Mouse (Mus musculus): ENCODE results near the gene Ak2. TPM values are rescaled to one million over a fixed set of nuclear protein-coding genes. Genes with fewer than 3 reads are reported as not detected.

Gene Ak2
- polyA plus RNA-seq, 1 experiment from 2014 or later: 173 TPM

DNA sequence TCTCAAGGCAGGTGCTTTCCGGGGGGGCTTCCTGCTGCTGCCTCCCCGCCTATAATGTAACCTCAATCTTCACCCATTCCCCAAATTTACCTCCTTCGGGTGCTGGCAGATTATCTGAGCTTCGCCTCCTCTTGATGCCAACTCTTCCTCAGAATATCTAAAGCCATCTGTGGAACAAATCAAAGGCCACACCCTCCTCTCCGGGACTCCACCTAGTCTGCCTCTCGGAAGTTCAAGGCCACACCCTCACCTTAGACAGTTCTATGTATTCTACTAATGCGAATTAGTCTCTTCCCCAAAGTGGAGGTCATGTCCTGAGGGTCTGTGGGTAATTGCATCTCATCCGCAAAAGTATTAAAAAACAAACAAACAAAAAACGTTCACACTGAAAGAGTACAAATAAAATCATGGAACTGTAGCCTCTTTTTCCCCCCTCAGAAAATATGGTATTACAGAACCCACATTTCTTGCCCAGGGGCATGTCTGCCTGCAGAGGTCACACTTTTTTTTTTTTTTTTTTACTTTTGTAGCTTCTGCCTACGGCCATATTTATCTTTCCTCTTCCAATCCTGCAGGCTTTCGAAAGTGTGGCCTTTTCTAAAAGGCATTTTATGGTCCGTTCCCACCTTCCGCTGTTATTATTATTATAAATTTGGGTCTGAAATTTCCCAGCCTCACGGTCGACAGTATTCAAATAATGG, 56.1 kb downstream of the Ak2 start:
- H3K4me1 ChIP-seq (replicated peaks; ENCODE audit: control insufficient read depth, insufficient read depth, low read length): peaks cover 18% of the 10 kb centered on the region
- no peaks in the 10 kb centered on the region for H3K36me3 ChIP-seq (ENCODE audit: control insufficient read depth, insufficient read depth, low read length)
- H3K9ac ChIP-seq (ENCODE audit: low read length): no peak overlapping the region; the same call in 1 of the 2 replicates
- H3K27me3 ChIP-seq (ENCODE audit: control insufficient read depth, insufficient read depth, low read depth, low read length): peaks cover 39% of the 10 kb centered on the region
- WGBS: 16% methylated on average over 15 of the region's 15 CpGs
- H3K4me3 ChIP-seq (ENCODE audit: low read length): peak overlapping the region; percentile 46
- no peak for ATAC-seq (ENCODE audit: low read depth)
- no peaks in the 10 kb centered on the region for H3K9me3 ChIP-seq (ENCODE audit: control insufficient read depth, low read length)
- H3K27ac ChIP-seq (ENCODE audit: low read length): no peak overlapping the region
- H3K4me2 ChIP-seq (ENCODE audit: low read depth, low read length): peak overlapping the region; percentile 97

DNA sequence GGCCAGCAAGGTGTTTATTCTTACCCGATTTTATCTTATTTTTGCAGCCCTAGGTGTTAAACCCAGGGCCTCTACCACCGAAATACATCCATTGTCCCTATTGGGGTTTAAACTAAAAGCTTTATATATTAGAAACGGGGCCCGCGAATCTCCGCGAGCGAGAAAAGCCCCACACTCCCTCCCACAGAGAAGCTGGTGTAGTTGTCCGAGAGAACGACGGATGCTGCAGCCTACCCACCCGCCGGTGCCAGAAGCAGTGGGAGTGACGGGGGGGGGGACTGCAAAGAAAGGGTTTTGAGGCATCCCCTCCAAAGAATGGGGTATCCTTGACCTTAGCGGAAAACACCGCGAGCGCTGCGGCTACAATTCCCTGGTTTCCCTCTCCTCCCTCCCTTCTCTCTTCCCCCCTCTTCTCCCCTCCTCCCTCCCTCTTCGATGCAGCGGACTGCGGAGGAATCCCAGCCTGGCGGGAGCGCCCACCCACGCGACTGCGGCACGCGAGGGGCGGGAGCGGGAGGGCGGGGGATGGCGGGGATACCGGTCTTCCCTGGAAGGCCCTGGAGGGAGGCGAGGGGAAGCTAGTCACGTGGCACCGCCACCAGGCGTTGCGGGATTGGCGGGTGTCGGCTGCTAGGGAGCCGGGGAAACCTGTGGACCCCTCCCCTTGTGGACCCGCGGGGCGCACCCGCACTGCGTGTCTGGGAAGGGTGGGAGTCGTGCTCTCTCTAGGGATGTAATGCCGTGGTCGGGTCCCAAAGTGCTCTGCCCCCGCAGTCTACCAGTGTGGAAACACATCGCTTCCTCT, 56.9 kb downstream of the Ak2 start:
- no peak overlapping the region for H3K27ac ChIP-seq (ENCODE audit: low read length)
- WGBS: under 1% methylated on average over 45 of the region's 52 CpGs

DNA sequence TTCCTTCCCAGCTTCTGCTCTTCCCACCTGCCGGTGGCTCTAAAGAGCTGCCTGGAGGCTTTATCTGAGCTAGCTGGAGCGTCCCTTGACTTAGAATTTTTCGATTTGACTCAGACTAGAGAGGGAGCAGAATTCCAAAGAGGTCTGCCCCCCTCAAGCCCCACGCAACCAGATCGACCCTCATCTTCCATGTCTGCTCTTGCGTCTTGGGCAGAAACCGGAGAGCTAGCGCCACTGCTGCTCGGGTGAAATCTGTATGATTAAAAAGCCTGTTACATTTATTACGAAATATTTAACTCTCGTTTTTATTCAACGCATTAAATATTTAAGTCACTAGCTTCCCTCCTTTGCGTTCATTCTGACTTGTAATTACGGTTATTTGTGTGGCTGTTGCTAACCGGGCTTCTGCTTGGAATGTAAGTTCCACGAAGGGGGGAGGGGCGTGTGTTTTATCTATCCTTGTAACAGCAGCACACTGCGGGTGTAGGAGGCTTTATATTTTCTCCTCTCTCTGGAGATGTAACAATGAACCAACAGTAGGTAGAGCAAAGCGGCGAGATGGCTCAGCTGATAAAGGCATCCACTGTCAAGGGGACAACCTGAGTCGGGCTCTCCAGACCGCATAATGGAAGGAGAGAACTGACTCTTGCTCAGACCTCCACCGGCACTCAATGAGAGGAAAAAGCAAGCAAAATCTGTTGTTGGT, 57.7 kb downstream of the Ak2 start:
- WGBS: 5% methylated on average over 23 of the region's 23 CpGs
- Histone ChIP-seq H3K36me3 (ENCODE audit: control insufficient read depth, insufficient read depth, low read length) (no peaks in the 10 kb centered on the region), H3K9me3 (ENCODE audit: control insufficient read depth, low read length) (no peaks in the 10 kb centered on the region), H3K9ac (ENCODE audit: low read length) (peak overlapping the region; percentile 62), H3K27me3 (ENCODE audit: control insufficient read depth, insufficient read depth, low read depth, low read length) (peaks cover 39% of the 10 kb centered on the region), H3K4me3 (ENCODE audit: low read length) (peak overlapping the region; percentile 46), H3K4me2 (ENCODE audit: low read depth, low read length) (peak overlapping the region; percentile 97), H3K27ac (ENCODE audit: low read length) (no peak overlapping the region), H3K4me1 (replicated peaks; ENCODE audit: control insufficient read depth, insufficient read depth, low read length) (peaks cover 18% of the 10 kb centered on the region)
- no peak; the same call in none of the 2 replicates for ATAC-seq (ENCODE audit: low read depth)

More for the DNA sequence above, 56.9 kb downstream of the Ak2 start:
- Histone ChIP-seq H3K4me3 (ENCODE audit: low read length) (peak overlapping the region; percentile 46), H3K9ac (ENCODE audit: low read length) (peak overlapping the region; percentile 62), H3K9me3 (ENCODE audit: control insufficient read depth, low read length) (no peaks in the 10 kb centered on the region), H3K27me3 (ENCODE audit: control insufficient read depth, insufficient read depth, low read depth, low read length) (peaks cover 39% of the 10 kb centered on the region), H3K36me3 (ENCODE audit: control insufficient read depth, insufficient read depth, low read length) (no peaks in the 10 kb centered on the region), H3K4me1 (replicated peaks; ENCODE audit: control insufficient read depth, insufficient read depth, low read length) (peaks cover 18% of the 10 kb centered on the region), H3K4me2 (ENCODE audit: low read depth, low read length) (peak overlapping the region; percentile 97)
- ATAC-seq (ENCODE audit: low read depth): peak; percentile 70

DNA sequence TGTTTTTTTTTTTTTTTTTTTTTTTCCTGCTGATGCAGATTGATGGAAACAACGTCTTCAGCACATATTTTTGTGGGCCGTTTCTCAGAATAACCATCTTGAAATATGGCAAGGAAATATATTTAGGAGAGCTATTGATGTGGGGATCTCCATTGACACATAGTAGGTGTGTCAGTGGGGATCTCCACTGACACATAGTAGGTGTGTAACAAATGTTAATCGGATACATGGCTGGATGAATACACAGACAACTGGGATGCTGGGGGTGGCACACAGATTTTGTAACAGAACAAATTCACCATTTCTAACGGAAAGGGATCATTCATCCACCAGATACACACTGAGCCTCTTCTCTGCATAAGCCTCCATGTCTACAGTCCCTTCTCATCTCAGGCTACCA, 58.6 kb downstream of the Ak2 start:
- WGBS: 58% methylated on average over 4 of the region's 4 CpGs
- Histone ChIP-seq H3K36me3 (ENCODE audit: control insufficient read depth, insufficient read depth, low read length) (no peaks in the 10 kb centered on the region), H3K4me3 (ENCODE audit: low read length) (no peak overlapping the region)

GRCm38 (mm10) chr4:129050901-129051417, 59.2 kb downstream of the Ak2 start:
- no peak for ATAC-seq (ENCODE audit: low read depth)
- Histone ChIP-seq H3K4me3 (ENCODE audit: low read length) (no peak overlapping the region), H3K9ac (ENCODE audit: low read length) (no peak overlapping the region), H3K27me3 (ENCODE audit: control insufficient read depth, insufficient read depth, low read depth, low read length) (peaks cover 33% of the 10 kb centered on the region), H3K27ac (ENCODE audit: low read length) (no peak overlapping the region), H3K36me3 (ENCODE audit: control insufficient read depth, insufficient read depth, low read length) (no peaks in the 10 kb centered on the region), H3K9me3 (ENCODE audit: control insufficient read depth, low read length) (no peaks in the 10 kb centered on the region), H3K4me2 (ENCODE audit: low read depth, low read length) (no peak overlapping the region), H3K4me1 (replicated peaks; ENCODE audit: control insufficient read depth, insufficient read depth, low read length) (peaks cover 18% of the 10 kb centered on the region)
- 46% methylated on average over 6 of the region's 6 CpGs for WGBS

More for the DNA sequence above, 58.6 kb downstream of the Ak2 start:
- no peak overlapping the region for H3K4me2 ChIP-seq (ENCODE audit: low read depth, low read length)
- ATAC-seq (ENCODE audit: low read depth): no peak
- peaks cover 39% of the 10 kb centered on the region for H3K27me3 ChIP-seq (ENCODE audit: control insufficient read depth, insufficient read depth, low read depth, low read length)
- H3K9ac ChIP-seq (ENCODE audit: low read length): no peak overlapping the region
- no peaks in the 10 kb centered on the region for H3K9me3 ChIP-seq (ENCODE audit: control insufficient read depth, low read length)
- peaks cover 18% of the 10 kb centered on the region for H3K4me1 ChIP-seq (replicated peaks; ENCODE audit: control insufficient read depth, insufficient read depth, low read length)
- H3K27ac ChIP-seq (ENCODE audit: low read length): no peak overlapping the region

DNA sequence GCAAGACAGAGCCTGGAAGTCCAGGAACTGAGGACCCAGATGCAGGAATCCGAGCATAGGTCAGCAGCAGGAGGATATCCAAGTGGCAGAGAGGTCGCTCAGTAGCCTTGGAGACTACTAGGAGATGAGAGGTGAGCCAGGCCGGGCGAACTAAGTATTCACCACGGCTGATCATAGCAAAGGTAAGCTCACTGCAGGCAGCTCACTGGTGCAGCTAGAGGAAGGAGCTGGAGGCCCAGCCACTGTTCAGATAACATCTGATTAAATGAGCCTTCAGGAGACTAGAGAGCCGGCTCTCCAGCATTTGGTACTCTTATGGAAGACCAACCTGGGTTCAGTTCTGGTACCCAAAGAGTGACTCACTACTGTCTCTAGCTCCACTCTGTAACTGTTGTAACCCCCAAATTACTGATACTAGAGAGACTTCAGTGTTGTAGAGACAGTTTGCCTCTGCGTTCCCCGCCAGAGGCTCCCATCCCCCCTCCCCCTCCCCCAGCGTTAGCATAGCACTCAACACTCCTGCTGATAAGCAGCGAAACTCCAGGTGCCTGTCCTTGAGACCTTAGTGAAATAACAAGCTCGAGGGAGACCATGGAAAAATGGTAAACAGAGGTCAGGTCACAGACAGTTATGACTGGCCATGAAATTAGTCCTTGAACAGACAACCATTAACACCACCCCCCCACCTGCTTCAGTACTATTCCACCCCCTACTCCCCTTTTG, 59.9 kb downstream of the Ak2 start:
- no peak for ATAC-seq (ENCODE audit: low read depth)
- WGBS: 19% methylated on average over 11 of the region's 11 CpGs
- H3K9ac ChIP-seq (ENCODE audit: low read length): no peak overlapping the region
- H3K4me3 ChIP-seq (ENCODE audit: low read length): no peak overlapping the region
- H3K36me3 ChIP-seq (ENCODE audit: control insufficient read depth, insufficient read depth, low read length): no peaks in the 10 kb centered on the region
- no peak overlapping the region for H3K4me2 ChIP-seq (ENCODE audit: low read depth, low read length)
- H3K4me1 ChIP-seq (replicated peaks; ENCODE audit: control insufficient read depth, insufficient read depth, low read length): peaks cover 18% of the 10 kb centered on the region
- H3K9me3 ChIP-seq (ENCODE audit: control insufficient read depth, low read length): no peaks in the 10 kb centered on the region
- H3K27me3 ChIP-seq (ENCODE audit: control insufficient read depth, insufficient read depth, low read depth, low read length): peaks cover 33% of the 10 kb centered on the region
- H3K27ac ChIP-seq (ENCODE audit: low read length): no peak overlapping the region

GRCm38 (mm10) chr4:129054757-129055156, 63.0 kb downstream of the Ak2 start:
- Histone ChIP-seq H3K27ac (ENCODE audit: low read length) (peak overlapping the region; percentile 19), H3K36me3 (ENCODE audit: control insufficient read depth, insufficient read depth, low read length) (no peaks in the 10 kb centered on the region)
- 60% methylated on average over 12 of the region's 12 CpGs for WGBS

DNA sequence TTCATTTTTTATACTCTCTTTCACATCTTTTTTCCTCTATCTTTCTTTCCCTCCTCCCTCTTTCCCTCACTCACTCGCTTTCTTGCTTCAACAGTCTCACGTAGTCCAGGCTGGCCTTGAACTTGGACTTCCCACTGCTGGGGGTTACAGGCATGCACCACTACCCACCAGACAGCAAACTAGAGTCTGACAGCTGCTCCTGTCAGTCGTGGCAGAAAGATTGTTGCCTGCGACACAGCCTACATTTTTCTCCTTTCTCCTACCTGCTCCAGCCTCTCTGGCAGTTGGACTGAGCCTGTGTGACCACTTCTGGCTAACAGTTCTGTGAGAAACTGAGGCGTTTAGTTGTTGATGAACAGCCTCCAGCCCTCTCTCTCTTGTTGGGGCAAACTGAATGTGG, 63.8 kb downstream of the Ak2 start:
- H3K4me1 ChIP-seq (replicated peaks; ENCODE audit: control insufficient read depth, insufficient read depth, low read length): peaks cover 14% of the 10 kb centered on the region
- H3K9ac ChIP-seq (ENCODE audit: low read length): no peak overlapping the region
- no peak for ATAC-seq (ENCODE audit: low read depth)
- H3K9me3 ChIP-seq (ENCODE audit: control insufficient read depth, low read length): no peaks in the 10 kb centered on the region
- no peak overlapping the region; the same call in 1 of the 2 replicates for H3K27ac ChIP-seq (ENCODE audit: low read length)
- no peak overlapping the region for H3K4me2 ChIP-seq (ENCODE audit: low read depth, low read length)
- 81% methylated on average over 5 of the region's 5 CpGs for WGBS
- no peaks in the 10 kb centered on the region; the same call in 1 of the 2 replicates for H3K27me3 ChIP-seq (ENCODE audit: control insufficient read depth, insufficient read depth, low read depth, low read length)
- no peaks in the 10 kb centered on the region for H3K36me3 ChIP-seq (ENCODE audit: control insufficient read depth, insufficient read depth, low read length)
- no peak overlapping the region for H3K4me3 ChIP-seq (ENCODE audit: low read length)

More at GRCm38 (mm10) chr4:129054757-129055156, 63.0 kb downstream of the Ak2 start:
- no peak overlapping the region for H3K9ac ChIP-seq (ENCODE audit: low read length)
- ATAC-seq (ENCODE audit: low read depth): no peak
- no peaks in the 10 kb centered on the region for H3K9me3 ChIP-seq (ENCODE audit: control insufficient read depth, low read length)
- H3K4me3 ChIP-seq (ENCODE audit: low read length): no peak overlapping the region
- peaks cover 13% of the 10 kb centered on the region for H3K4me1 ChIP-seq (replicated peaks; ENCODE audit: control insufficient read depth, insufficient read depth, low read length)
- no peak overlapping the region for H3K4me2 ChIP-seq (ENCODE audit: low read depth, low read length)
- H3K27me3 ChIP-seq (ENCODE audit: control insufficient read depth, insufficient read depth, low read depth, low read length): peaks cover 7% of the 10 kb centered on the region

All from lung, embryonic 16.5 days (tissue).